Mouse (Mus musculus): ENCODE results near the gene Ubash3b.

Gene Ubash3b

GRCm38 (mm10) chr9:41098065-41098464 is 63.4 kb downstream of the Ubash3b start:
- DNase-seq (ENCODE audit: low read depth, low spot score), result no peak

- no peak for DNase-seq (ENCODE audit: low read depth, low spot score)
Observed at GRCm38 (mm10) chr9:41091993-41092392, 69.5 kb downstream of the Ubash3b start.

GRCm38 (mm10) chr9:41091187-41091586 is 70.3 kb downstream of the Ubash3b start:
- DNase-seq (ENCODE audit: low read depth, low spot score), result no peak

GRCm38 (mm10) chr9:41087831-41088383 is 73.6 kb downstream of the Ubash3b start:
- no peak for DNase-seq (ENCODE audit: low read depth, low spot score)

- DNase-seq (ENCODE audit: low read depth, low spot score), result no peak
Observed at GRCm38 (mm10) chr9:41084191-41084901, 77.2 kb downstream of the Ubash3b start.

- no peak for DNase-seq (ENCODE audit: low read depth, low spot score)
Observed at GRCm38 (mm10) chr9:41083386-41084055, 78.0 kb downstream of the Ubash3b start.

- no peak for DNase-seq (ENCODE audit: low read depth, low spot score)
Observed at GRCm38 (mm10) chr9:41082891-41083290, 78.6 kb downstream of the Ubash3b start.

GRCm38 (mm10) chr9:41080877-41081276 is 80.6 kb downstream of the Ubash3b start:
- no peak for DNase-seq (ENCODE audit: low read depth, low spot score)

- no peak for DNase-seq (ENCODE audit: low read depth, low spot score)
Observed at GRCm38 (mm10) chr9:41079428-41080155, 81.9 kb downstream of the Ubash3b start.

- DNase-seq (ENCODE audit: low read depth, low spot score), result no peak
Observed at GRCm38 (mm10) chr9:41078198-41078597, 83.3 kb downstream of the Ubash3b start.

- DNase-seq (ENCODE audit: low read depth, low spot score), result no peak
Observed at GRCm38 (mm10) chr9:41076150-41076549, 85.3 kb downstream of the Ubash3b start.

GRCm38 (mm10) chr9:41075528-41075927 is 86.0 kb downstream of the Ubash3b start:
- DNase-seq (ENCODE audit: low read depth, low spot score), result no peak

- DNase-seq (ENCODE audit: low read depth, low spot score), result no peak
Observed at GRCm38 (mm10) chr9:41073196-41074009, 88.1 kb downstream of the Ubash3b start.

GRCm38 (mm10) chr9:41072786-41073185 is 88.7 kb downstream of the Ubash3b start:
- no peak for DNase-seq (ENCODE audit: low read depth, low spot score)

GRCm38 (mm10) chr9:41071906-41072511 is 89.5 kb downstream of the Ubash3b start:
- DNase-seq (ENCODE audit: low read depth, low spot score), result no peak

- no peak for DNase-seq (ENCODE audit: low read depth, low spot score)
Observed at GRCm38 (mm10) chr9:41070761-41071181, 90.7 kb downstream of the Ubash3b start.

- DNase-seq (ENCODE audit: low read depth, low spot score), result no peak
Observed at GRCm38 (mm10) chr9:41069509-41069908, 92.0 kb downstream of the Ubash3b start.

GRCm38 (mm10) chr9:41061446-41061845 is 100.1 kb downstream of the Ubash3b start:
- DNase-seq (ENCODE audit: low read depth, low spot score), result no peak

GRCm38 (mm10) chr9:41060617-41061016 is 100.9 kb downstream of the Ubash3b start:
- DNase-seq (ENCODE audit: low read depth, low spot score), result no peak

- DNase-seq (ENCODE audit: low read depth, low spot score), result no peak
Observed at GRCm38 (mm10) chr9:41058765-41059535, 102.5 kb downstream of the Ubash3b start.
